Mouse (Mus musculus) yolk sac, embryonic 10.5 days (tissue): Measurements from ENCODE around the gene Hs3st4.

Experiments used
- DNase-seq: peaks from one replicate; pipeline ENCODE4 v3.0.0-alpha.2; 2017; ENCODE audit warnings: low spot score

Gene Hs3st4

DNA sequence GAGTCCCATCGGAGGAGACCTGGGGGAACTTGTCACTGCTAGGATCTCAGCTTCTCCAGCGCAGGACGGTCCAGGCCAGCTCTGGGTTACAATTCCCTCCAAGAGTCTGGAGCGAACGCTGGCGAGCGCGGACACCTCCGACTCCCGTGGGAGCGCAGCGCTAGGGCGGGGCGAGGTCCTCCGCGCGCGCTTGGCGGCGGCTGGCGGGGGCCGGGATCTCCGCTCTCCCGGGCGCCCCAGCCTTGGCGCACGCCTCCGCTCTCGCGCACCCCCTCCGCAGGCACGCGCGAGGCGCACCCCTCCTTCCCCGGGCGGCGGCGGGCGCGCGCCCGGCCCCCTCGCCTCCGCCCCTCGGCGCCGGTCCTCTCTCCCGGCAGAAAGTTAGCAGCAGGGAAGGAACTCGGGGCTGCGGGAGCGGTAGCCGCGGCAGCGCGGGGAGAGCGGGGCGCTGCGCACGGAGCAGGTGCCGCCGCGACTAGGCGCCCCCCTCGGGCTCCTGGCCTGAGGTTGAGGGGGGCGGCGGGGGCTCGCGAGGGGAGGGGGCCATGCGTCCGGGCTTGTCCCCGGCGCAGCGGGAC, at the start of gene Hs3st4:
Hs3st4 (plus strand) TSS at position 409 of the 578 bp plus-strand sequence.
- DNase-seq: no peak

DNA sequence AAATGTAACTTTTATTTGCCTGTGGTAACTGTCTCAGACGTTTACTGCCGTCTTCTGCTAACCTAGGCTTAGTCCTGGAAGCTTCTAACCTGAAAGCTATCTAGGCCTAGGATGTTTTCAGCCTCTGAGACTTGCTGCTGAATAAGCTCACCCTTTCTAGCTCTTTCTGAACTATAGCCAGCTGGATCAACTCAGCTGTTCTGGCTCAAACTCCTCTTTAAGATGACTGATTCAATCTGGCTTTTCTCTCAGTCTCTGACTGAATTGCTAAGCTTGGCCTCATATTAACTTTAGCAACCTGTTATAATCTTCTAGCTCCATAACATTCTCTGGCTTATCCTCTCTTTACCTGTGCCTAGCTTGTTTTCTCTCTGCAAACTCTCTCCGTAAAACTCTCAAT, 35.8 kb upstream of the Hs3st4 start:
- no peak for DNase-seq

DNA sequence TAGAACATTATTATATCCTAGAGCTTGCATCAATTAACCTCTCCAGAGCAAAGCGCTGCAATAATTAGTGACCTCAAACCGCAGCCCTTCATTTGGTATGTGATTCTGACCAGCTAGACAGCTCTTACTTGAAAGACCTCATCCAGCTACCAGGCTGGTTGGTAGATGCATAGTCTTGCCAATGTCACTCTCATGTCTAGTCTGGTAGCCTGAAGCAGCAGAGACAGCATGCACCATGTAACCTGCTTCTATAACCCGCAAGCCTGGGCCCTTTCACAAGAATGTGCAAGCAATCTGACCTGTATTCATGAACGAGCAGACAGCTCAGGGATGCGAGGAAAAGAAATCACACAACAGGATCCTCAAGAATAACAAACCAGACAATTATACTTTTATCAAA, 19.6 kb upstream of the Hs3st4 start:
- no peak for DNase-seq

DNA sequence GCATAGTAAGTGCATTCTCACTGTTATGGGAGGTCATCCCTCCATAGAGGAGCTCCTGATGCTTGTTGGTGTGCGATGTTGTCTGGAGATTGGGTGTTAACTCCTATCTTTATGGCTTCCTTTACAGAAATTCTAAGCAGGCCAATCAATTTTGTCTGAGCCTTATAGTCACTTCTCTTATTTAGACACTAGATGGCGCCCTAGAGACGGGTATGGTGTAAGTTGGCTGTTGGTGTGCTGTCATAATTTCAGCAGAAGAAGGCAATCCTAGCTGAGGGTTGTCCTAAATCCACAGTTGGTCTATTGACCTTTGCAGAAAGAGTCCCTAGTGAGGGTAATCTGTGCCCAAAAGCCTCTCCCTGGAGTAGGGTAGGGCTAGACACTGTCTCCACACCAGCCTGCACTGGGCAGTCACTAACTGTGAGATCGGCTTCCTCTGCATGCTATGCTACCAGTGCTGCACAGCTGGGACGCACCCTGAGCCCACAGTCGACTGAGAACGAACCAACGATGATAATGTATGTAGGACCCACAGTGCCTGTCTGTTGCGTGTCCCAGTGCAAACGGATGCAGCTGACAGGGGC, 18.0 kb upstream of the Hs3st4 start:
- DNase-seq: no peak

DNA sequence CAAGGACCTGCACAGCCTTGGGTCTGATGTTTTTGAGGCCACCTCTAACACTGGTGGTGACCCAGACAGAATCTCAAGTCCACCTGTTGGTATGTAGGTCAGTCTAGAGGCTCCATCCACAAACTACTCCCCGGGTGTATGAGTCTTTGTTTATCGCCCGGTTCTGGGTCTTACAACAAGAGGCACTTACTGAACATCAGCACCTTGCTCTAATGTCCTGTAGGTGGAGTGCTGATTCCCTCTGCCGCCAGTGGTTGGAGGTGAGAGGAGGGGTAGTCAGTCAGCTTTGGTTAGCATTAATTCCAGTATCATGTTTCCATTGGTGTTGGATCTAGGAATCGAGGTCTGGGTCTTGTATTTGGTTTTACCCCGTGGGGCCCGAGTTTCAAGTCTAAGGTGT, 17.2 kb upstream of the Hs3st4 start:
- DNase-seq: no peak

DNA sequence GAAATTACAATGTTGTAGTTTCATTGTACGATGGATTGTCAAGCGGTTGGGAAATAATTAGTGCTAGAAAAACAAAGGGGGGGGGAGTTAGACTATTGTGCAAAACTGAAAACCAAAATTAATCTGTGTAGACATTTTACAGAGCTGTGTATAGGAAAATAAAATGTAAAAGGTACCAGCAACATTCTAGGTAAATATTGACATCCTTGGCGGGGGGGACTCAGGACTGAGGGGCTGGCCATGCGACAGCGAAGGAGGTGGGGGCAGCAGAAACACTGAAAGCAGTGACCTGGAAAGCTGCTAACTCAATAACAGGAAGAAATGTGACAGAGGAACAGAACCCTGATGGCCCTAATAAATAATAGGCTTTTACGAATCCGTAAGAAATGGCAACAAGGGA, 7.2 kb upstream of the Hs3st4 start:
- no peak for DNase-seq

DNA sequence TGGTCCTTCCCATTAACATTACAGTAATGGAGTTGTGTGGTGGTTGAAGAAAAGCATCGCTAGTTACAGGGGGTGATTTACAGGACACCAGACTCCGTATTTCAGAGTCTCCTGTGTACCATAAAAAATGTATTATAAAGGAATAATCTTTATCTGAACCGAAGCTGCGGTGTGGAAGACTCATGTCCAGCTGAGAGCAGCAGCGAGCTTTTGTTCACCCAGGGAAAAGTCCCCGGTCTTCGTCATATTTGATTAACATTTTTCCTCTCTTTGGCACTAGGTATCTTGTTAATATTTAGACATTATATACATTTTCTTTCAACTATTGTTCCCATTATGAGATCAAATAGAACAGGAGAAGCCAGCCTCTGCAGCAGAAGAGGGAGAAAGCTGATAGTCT, 1.2 kb upstream of the Hs3st4 start:
- DNase-seq: no peak

DNA sequence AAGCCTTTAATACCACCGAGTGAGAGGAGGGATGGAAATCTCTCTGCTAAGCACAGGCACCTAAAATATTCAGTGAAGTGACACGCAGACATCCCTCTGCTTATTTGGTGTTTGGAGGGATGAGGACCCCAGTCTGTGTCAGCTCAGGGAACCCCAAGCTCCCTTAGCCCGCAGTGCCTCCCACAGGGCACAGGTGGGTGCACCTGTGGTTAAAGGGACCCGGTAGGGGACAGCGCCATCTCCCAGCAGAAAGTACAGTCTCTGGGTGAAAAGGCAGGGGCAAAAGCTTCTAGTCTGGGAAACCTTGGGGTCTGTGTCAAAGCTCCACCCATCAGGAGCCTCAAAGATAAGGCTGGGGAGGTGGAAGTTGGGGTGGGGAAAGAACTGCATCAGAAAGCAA, 659 bp upstream of the Hs3st4 start:
- DNase-seq: no peak

DNA sequence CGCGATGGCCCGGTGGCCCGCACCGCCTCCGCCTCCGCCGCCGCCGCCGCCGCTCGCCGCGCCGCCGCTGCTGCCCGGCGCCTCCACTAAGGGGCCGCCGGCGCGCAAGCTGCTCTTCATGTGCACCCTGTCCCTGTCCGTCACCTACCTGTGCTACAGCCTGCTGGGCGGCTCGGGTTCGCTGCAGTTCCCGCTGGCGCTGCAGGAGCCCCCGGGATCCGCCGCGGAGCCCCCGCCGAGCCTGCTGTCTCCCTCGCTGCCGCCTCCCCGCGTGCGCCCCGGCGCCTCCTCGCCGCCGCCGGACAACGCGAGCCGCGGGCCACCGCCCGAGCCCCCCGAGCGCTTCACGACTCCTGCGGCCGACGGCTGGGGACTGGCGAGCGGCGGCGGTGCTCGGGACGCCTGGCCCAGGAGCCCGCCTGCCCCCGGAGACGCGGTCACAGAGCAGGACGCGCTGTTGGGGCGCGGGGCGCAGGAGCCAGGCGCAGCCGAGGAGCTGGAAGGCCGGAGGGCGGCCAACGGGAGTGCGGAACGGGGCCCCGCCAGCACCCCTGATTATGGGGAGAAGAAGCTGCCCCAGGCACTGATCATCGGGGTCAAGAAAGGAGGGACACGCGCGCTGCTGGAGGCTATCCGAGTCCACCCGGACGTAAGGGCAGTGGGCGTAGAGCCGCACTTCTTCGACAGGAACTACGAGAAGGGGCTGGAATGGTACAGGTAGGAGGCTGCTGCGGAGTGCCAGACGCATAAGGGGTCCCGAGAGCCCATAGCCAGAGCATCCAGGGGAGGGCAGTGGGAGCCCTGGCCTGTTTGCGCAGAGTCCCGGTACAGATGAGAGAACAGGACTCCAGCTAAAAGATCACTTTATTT, 743 bp downstream of the Hs3st4 start:
- DNase-seq: no peak

DNA sequence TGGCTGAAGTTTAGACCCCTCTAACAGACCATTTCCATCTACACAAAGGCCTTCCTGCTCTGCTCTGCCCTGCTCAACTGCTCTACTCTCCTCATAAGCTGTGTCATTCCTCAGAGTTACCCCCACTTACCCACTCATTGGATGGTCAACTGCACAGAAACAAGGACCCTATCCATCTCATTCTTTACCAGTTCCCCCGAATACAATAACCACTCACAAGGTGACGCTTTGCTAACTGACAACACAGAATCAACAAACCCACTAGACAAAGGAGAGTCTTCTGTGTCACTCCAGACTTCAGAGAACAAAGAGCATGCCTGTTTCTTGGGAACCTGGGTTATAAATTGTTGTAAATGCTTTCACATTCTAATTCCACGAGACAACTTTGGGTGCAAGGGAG, 9.5 kb downstream of the Hs3st4 start:
- no peak for DNase-seq

DNA sequence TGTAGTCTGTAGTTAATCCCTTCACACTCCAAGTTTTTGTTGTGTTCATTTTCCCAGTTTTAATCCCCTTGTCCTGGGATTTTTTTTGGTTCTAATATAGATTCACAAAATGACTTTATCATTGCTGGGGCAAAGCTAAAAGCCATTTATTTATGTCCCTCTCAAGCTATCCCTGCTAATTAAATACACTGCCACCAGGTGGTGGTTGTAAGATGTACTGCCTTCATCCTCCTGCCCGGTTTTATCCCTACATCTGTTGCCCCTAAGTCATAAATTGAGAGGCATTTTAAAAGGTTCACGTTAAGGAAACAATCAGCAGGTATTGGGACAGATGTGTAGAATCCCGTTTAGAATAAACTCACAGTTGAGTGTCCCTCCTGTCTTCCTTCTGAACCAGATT, 14.6 kb downstream of the Hs3st4 start:
- no peak for DNase-seq

DNA sequence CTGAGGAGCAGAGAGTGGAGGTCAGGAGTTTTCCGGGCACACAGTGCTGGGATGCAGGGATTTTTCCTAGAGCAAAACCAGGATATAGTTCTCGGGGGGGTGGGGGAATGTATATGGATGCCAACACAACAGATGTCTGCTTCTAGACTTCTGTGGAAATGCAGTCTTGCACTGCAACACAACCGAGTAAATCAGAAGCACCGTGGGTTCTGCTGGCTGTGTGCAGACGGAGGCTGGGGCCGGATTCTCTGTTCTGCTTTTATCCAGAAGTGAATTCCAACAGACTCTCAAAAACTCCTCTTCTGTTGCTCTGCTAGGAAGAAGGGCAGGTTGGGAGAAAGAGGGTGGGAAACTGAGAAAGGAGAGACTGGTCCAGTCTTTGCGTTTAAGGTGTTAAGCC, 15.9 kb downstream of the Hs3st4 start:
- DNase-seq: no peak

DNA sequence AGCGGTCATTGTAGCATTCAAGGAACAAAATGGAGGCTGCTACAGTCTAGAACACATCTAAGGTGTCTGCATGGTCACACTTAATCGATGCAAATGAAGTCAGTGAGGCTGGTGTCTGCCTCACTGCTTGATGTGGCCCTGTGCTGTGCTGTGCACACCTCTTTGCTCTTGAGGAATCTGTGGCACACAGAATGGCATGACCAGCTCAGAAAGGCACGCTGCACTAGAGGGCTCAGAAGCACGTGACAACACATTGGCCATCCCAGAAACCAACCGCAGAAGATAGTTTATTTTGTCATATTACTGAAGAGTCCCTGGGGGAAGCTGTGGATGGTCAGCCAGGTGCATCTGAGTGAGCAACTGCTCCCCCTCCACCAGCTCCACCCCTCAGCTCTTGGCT, 44.2 kb downstream of the Hs3st4 start:
- DNase-seq: no peak

DNA sequence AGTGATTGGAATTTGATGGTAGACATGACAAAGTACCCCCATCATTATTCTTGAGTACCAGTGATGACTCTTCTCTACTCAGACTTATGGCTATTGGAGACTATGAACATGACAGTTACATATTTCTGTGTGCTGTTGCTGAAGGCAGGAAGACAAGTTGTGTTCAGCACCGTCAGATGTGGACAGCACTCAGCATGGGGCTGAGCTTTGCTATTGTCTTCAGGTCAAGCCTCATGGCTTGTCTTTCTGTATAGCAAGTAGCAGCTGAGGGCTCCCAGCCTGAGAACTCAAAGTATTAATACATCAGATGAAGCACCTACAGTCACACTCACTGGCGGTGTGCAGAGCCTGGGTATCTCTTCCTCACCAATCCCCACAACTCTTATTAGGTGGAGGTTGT, 49.6 kb downstream of the Hs3st4 start:
- no peak for DNase-seq

DNA sequence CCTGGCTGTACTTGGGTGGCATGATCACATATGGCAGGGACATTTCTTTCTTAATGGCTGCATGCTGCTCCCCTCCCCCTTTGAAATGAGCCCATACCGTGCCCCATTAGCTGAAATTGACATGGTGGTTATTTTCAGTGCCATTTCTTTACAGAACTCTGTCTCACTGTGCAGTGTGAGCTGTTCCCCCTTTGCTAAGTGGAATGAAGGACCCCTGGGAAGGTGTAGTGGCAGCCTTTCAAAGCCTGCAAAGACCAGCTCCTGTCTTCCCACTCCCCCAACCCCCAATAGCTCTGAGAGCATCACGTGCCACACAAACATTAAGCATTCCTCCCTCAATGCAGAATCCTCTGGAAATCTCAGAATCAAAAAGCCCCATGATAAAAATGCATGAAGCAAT, 50.7 kb downstream of the Hs3st4 start:
- no peak for DNase-seq

DNA sequence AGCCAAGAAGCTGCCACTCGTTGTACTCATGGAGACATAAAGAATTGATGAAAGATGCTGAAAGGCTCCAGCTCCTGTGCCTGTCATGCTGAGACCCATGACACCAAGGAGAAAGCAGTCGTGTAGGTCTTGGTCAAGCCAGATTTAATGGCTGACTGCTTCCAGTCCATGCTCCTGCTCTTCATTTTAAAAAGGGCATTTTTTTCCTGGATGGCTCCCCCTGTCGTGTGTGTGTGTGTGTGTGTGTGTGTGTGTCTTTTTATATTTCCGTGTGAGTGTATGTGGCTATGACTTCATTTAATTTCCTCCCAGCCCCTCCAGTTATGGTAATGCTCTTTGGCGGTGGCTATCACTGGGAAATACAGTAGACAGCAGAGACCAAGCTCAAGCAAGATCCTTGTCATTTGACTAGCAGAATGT, 54.6 kb downstream of the Hs3st4 start:
- DNase-seq: no peak

DNA sequence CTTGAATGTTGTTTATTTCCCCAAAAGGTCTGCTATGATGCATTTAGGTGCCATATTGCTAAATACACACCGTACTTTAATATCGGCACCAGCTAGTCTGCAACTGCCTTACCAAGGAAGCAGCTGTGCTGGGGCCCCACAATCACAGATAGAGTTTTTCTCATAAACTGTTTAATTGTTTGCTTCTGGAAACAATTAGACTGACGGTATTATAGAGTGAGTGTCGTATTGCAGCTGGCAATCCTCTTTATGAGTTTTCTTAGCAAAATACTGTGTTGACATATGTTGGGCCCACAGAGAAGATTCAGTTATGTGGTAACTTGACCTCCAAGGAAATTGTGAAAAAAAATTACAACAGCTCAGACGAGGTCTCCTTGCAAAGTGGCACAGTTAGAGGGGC, 56.5 kb downstream of the Hs3st4 start:
- no peak for DNase-seq

DNA sequence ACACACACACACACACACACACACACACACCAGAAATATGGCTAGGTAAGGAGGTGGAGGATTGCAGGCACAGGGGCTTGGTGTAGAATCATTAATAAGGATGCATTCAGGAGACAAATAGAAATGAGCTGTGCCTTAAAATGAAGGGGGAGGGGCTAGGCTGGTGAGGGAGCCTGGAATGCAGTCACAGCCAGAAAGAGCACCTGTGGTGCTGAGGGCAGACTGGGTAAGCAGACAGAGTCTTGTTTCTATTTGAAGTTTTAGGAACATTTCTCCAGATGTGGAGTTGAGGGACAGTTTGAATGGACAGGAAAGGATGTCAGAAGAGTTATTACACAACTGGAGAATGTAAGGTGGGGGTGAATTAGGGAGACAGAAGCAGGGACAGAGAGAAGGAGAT, 64.7 kb downstream of the Hs3st4 start:
- DNase-seq: no peak

DNA sequence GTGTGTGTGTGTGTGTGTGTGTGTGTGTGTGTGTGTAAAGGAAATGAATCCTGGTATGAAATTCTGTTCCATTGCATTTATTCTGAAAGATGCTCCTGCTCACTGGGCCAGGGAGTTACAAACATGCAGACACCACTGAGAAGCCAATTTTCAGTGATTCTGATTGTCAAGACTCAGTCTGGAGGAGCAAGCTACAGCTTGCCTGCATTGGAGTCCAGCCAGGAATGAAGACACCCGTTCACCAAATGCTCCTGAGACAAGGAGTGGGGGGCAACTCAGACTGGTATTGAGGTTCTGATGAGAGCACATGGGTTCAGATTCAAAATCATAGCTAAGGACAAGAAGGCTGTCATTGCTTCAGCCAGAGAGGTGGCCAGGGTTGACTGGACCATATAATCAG, 66.3 kb downstream of the Hs3st4 start:
- no peak for DNase-seq

DNA sequence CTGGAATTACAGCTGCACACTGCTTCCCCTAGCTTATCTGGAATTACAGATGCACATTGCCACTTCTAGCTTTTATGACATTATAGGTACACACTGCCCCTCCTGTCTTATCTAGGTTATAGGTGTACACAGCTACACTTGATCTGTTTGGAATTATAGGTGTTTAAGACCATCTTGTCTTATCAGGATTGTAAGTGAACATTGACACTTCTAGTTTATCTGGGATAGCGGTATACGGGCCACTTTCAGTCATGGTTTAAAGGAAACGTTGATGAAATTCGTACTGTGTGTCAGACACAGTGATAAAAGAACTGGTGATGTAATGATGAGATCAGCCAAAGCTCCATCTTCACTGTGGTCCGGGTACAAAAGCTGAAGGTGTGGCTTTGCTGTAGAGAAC, 67.8 kb downstream of the Hs3st4 start:
- DNase-seq: no peak

DNA sequence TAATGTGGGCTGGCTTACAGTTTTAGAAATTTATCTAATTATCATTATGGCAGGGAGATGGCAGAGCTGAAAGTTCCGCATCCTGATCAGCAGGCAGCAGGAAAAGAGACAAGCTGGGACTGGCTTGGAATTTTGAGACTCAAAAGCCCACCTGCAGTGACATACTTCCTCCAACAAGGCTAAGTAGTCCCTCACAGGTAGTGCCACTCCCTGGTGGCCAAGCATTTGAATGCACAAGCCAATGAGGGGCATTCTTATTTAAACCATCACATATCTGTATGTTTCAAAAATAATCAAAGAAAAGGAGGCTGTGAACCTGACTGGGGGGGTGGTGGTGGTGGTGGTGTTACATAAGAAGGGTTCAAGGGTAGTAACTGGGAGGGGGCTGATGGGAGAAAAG, 101.1 kb downstream of the Hs3st4 start:
- DNase-seq: no peak

DNA sequence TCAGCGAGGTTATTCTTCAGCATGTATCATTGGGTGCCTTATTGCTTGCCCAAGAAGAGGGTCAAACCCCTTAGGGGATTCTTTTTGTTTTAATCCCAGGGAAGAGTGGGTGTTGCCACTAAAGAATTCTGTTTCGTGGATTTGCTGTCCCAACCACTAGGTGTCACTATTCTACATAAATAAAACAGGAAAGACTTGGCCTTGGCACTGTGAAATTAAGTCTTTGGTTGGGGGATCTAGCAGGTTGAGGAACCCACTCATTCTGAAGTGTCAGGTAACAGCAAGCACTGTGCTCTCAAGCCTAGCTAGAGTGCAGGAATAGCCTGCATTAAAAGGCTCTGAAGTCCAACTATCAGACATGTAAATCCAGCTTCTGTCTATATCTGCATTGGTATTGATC, 146.3 kb downstream of the Hs3st4 start:
- DNase-seq: no peak

DNA sequence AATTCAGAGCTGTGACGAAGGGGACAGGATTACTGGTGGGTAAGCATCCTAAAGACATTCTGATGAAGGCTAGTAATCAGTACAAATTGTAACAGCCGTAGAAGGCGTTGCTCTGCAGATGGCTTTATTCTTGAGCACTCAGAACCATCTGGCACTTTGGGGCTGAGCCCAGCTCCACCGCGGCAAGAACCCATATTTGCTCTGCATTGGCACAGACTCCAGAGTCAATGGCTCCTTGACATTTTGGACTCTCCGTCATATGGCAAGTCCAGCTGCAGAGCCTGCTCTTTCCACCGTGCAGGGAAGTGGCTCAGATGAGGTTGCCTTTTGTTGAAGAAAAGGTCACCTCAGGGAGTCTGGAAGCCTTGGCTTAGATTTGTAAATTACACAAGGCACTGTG, 148.6 kb downstream of the Hs3st4 start:
- no peak for DNase-seq

DNA sequence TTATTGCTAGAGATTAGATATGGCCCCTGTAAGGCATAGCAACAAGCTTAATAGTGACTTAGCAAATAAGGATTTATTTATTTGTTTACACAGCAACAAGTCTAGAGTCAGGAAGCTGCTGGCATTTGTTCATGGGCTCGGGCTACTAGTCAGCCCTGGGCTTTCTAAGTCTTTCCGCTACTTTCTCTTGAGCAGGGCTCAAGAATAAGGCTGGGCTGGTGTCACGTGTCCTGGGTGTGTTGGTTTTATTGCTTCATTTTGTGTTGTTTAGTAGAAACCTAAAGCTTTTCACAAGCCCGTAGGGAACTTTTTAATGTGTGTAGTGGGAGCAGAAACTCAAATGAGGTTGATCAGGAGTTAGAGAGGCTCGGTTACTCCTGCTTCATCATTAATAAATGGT, 153.5 kb downstream of the Hs3st4 start:
- no peak for DNase-seq
